Mouse (Mus musculus) adrenal gland, adult 18-20 months (tissue): ENCODE measurements around the gene March7. TPM values are rescaled to one million over a fixed set of nuclear protein-coding genes. Genes with fewer than 3 reads are reported as not detected.

Experiments
- DNase-seq, 2 experiments: peaks; one replicate each; pipeline ENCODE4 v3.0.0; 2021 to 2022; ENCODE audit warnings: low spot score in 2 of 2
- total RNA-seq, 2 experiments: library from RNA; stranded (reverse); gene quantifications; 1 replicate in 1 of 2; 2 replicates in 1 of 2; pipeline ENCODE4 v1.2.3; 2021

The March7 gene
- total RNA-seq, 2 experiments from 2014 or later: 36.3 to 43.9 TPM

- DNase-seq: no peak
These were observed 74.8 kb downstream of the March7 start, which contains the start of gene Cd302 for GRCm38 (mm10) chr2:60284467-60284821. Cd302 (minus strand) TSS chr2:60284488.

GRCm38 (mm10) chr2:60285107-60285617 is 75.5 kb downstream of the March7 start:
- DNase-seq: no peak

DNA sequence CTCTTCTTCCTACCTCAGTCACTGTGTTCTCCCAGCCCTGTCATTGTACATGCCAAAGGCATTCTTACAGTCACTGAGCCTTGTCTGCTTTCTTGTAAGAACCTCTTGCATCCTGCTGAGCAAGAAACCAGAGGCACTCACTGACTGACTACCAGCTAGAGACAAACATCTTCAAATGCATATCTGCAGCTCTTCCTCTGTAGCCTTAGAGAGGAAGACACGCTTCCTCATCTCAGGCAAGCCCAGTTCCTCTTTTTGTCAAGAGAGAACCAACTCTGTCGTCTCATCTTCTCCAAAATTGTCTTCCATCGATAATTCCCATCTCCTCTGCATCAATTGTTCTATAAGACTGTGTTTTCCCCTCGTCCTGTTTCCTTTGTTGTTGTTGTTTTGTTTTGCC is 78.9 kb downstream of the March7 start:
- DNase-seq: no peak

DNA sequence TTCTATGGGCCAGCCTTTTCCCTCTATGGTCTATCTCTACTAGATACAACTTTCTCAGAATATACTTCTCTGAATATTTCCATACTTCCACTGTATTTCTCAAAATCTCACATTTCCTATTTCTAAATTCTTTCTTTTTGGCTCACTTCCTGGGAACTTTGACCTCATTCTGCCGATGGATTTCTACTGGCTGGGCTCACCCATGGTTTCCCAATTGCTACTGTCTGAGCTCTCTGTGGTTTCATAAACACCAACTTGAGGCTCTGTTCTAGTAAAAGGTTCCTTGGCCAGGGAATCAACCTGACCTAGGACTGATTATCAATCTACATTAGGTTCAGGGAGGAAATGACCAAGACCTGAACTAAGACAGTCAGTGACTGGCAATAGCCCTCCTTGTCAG is 79.8 kb downstream of the March7 start:
- no peak for DNase-seq

- DNase-seq: no peak
These were observed 81.7 kb downstream of the March7 start for GRCm38 (mm10) chr2:60291381-60291780.

DNA sequence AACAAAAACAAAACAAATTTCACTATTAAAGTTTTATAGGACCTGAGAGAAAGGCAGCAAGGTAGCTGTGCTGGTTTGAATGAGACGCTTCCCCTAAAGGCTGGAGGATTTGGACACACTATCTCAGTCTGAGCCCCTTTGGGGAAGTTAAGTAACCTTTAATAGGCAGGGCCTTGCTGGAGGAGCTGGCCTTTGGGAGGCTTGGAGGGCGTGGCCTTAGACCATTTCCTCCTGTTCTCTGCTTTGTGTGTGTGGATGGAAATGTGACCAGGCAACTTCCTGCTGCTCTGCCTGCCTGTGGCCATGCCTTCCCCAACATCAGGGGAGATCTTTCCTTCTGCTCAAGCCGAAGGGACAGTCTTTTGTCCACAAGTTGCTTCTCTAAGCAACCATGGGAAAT is 88.6 kb downstream of the March7 start:
- no peak for DNase-seq

DNA sequence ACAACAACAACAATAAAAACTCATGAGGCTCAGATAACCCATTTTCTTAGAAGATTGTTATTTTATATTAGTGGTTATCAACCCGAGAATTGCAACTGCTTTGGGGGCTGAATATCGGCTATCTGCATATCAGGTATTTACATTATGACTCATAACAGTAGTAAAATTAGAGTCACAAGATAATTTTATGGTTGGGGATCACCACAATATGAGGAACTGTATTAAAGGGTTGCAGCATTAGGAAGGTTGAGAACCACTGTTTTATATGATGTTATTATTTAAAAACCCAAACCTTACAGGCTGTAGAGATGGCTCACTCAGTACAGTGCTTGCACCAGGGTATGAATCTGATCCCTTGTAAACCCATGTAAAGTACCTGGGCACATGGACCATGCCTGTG is 89.6 kb downstream of the March7 start:
- DNase-seq: no peak

Other genes starting within 250 kb of the March7 start
- gene Baz2b, start within 50 bp of the March7 start, total RNA-seq: 10 to 100 TPM; 50.9 to 78.3 TPM
- 10 to 100 TPM; 34.5 to 47.8 TPM for gene Cd302, start 74.6 kb downstream of the March7 start, total RNA-seq
- gene Ly75, start 173.4 kb downstream of the March7 start, total RNA-seq: 1 to 10 TPM in 1 of 2 experiments, under 1 TPM in 1; 0.90 to 1.5 TPM